Mouse (Mus musculus) embryonic facial prominence, embryonic 15.5 days (tissue): ENCODE measurements around the gene Clk3. TPM values are rescaled to one million over a fixed set of nuclear protein-coding genes. Genes with fewer than 3 reads are reported as not detected.
A peak's percentile ranks its signal among the peaks of the same experiment; 100 is the strongest.

Source experiments
- ATAC-seq: fragments of 200-750 bp; cut with Nextera tagmentation; 2 replicates; pipeline ENCODE4 v1.8.0; 2017; ENCODE audit warnings: low read depth, moderate TSS enrichment; ENCODE audit not compliant: insufficient number of reproducible peaks, low FRiP score, low TSS enrichment
- H3K27ac ChIP-seq: fragments of 300-500 bp; sonication (generic); replicated peaks from 2 replicates; pipeline ENCODE4 v1.5.1; 2015; ENCODE audit warnings: mild to moderate bottlenecking, inconsistent platforms
- H3K27me3 ChIP-seq: fragments of 300-500 bp; sonication (generic); 2 replicates; pipeline ENCODE4 v1.6.1; 2015; ENCODE audit warnings: inconsistent platforms
- H3K36me3 ChIP-seq: fragments of 300-500 bp; sonication (generic); 2 replicates; pipeline ENCODE4 v1.6.1; 2015; ENCODE audit warnings: mild to moderate bottlenecking, inconsistent platforms
- H3K4me1 ChIP-seq: fragments of 300-500 bp; sonication (generic); 2 replicates; pipeline ENCODE4 v1.6.1; 2015; ENCODE audit warnings: inconsistent platforms
- H3K4me2 ChIP-seq: fragments of 300-500 bp; sonication (generic); replicated peaks from 2 replicates; pipeline ENCODE4 v1.6.1; 2015; ENCODE audit warnings: mild to moderate bottlenecking, inconsistent platforms
- H3K4me3 ChIP-seq: fragments of 300-500 bp; sonication (generic); replicated peaks from 2 replicates; pipeline ENCODE4 v1.5.1; 2015; ENCODE audit warnings: mild to moderate bottlenecking, inconsistent platforms
- H3K9ac ChIP-seq: fragments of 300-500 bp; sonication (generic); 2 replicates; pipeline ENCODE4 v1.6.1; 2015; ENCODE audit warnings: inconsistent platforms
- H3K9me3 ChIP-seq: fragments of 300-500 bp; sonication (generic); replicated peaks from 2 replicates; pipeline ENCODE4 v1.6.1; 2016; ENCODE audit warnings: inconsistent platforms
- WGBS: fragments of 180-500 bp; shearing (Covaris S2); methylation state at CpG from one replicate; pipeline ENCODE4 v1.1.7; 2015; 5-methylcytosine and 5-hydroxymethylcytosine counted together
- polyA plus RNA-seq: library from polyadenylated mRNA; unstranded; fragments of >200 nt; fragmentation: Nextera tagmentation; extraction: Ambion mirVana; gene quantifications from 2 replicates; pipeline ENCODE4 v1.2.1, GENCODE M21; 2015

The Clk3 gene
- polyA plus RNA-seq, 1 experiment from 2014 or later, result 80.2 TPM

- Histone ChIP-seq H3K4me1 (peaks cover 11% of the 10 kb centered on the region), H3K4me3 (no peak overlapping the region), H3K4me2 (no peak overlapping the region), H3K9ac (no peak overlapping the region), H3K27me3 (no peaks in the 10 kb centered on the region), H3K27ac (no peak overlapping the region), H3K36me3 (peaks cover 79% of the 10 kb centered on the region), H3K9me3 (no peaks in the 10 kb centered on the region)
- ATAC-seq, result no peak
- 90% methylated on average over 3 of the region's 3 CpGs for WGBS
Observed at GRCm38 (mm10) chr9:57757578-57757977, 8.1 kb downstream of the Clk3 start.

GRCm38 (mm10) chr9:57750901-57751300 is 14.8 kb downstream of the Clk3 start:
- Histone ChIP-seq H3K27ac (no peak overlapping the region), H3K9ac (no peak overlapping the region), H3K9me3 (no peaks in the 10 kb centered on the region), H3K4me2 (no peak overlapping the region), H3K4me1 (0 out of 2 replicates have a peak, but pooled peaks cover 3% of the 10 kb centered on the region), H3K4me3 (no peak overlapping the region), H3K36me3 (peaks cover 99% of the 10 kb centered on the region), H3K27me3 (no peaks in the 10 kb centered on the region)
- no peak for ATAC-seq
- WGBS, result 83% methylated on average over 7 of the region's 7 CpGs

DNA sequence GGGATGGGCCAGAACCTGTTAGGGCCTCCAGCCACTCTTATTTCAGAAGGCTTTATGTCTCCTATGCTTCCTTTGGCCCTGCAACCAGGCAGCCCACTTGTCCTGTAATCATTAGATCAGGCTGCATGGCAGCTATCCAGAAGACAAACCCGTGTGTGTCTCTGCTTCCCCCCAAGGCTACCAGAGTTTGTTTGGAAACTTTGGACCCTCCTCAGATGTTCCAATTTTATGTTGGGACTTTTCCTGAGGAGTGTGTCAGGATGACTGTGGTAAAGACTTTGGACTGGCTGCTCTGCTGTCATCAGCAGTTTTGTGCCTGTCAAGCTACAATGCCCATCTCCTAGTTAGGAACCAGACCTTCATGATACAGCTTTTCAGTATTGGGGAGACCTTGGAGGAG is 16.8 kb downstream of the Clk3 start:
- H3K36me3 ChIP-seq, result peaks cover 93% of the 10 kb centered on the region
- no peaks in the 10 kb centered on the region for H3K9me3 ChIP-seq
- no peaks in the 10 kb centered on the region for H3K27me3 ChIP-seq
- no peak overlapping the region for H3K4me2 ChIP-seq
- H3K4me1 ChIP-seq, result 0 out of 2 replicates have a peak, but pooled peaks cover 3% of the 10 kb centered on the region
- no peak for ATAC-seq
- no peak overlapping the region for H3K4me3 ChIP-seq
- 33% methylated on average over 1 of the region's 1 CpGs for WGBS
- 0 out of 2 replicates have a peak overlapping the region, but pooled peaks have one; percentile 22 for H3K27ac ChIP-seq
- H3K9ac ChIP-seq, result no peak overlapping the region

DNA sequence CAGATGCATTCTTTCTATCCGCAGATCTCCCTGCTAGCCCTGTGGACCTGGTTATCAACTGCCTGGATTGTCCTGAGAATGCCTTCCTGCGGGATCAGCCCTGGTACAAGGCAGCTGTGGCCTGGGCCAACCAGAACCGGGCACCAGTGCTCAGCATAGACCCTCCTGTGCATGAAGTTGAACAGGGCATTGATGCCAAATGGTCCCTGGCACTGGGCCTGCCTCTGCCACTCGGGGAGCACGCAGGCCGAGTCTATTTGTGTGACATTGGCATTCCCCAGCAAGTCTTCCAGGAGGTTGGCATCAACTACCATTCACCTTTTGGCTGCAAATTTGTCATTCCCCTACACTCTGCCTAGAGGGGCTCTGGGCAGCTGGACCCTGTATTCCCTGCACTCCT is 17.5 kb downstream of the Clk3 start:
- no peak overlapping the region for H3K4me3 ChIP-seq
- H3K9me3 ChIP-seq, result no peaks in the 10 kb centered on the region
- peaks cover 90% of the 10 kb centered on the region for H3K36me3 ChIP-seq
- H3K4me2 ChIP-seq, result no peak overlapping the region
- H3K27me3 ChIP-seq, result no peaks in the 10 kb centered on the region
- ATAC-seq, result 0 out of 2 replicates have a peak, but pooled peaks have one; percentile 13
- H3K9ac ChIP-seq, result no peak overlapping the region
- no peak overlapping the region for H3K27ac ChIP-seq
- 0 out of 2 replicates have a peak, but pooled peaks cover 3% of the 10 kb centered on the region for H3K4me1 ChIP-seq
- WGBS, result 82% methylated on average over 6 of the region's 6 CpGs

GRCm38 (mm10) chr9:57747067-57747466 is 18.6 kb downstream of the Clk3 start:
- Histone ChIP-seq H3K4me3 (no peak overlapping the region), H3K9ac (no peak overlapping the region), H3K36me3 (peaks cover 79% of the 10 kb centered on the region), H3K4me1 (0 out of 2 replicates have a peak, but pooled peaks cover 3% of the 10 kb centered on the region), H3K4me2 (no peak overlapping the region), H3K9me3 (no peaks in the 10 kb centered on the region), H3K27ac (no peak overlapping the region), H3K27me3 (no peaks in the 10 kb centered on the region)
- WGBS, result 68% methylated on average over 1 of the region's 1 CpGs
- no peak for ATAC-seq

DNA sequence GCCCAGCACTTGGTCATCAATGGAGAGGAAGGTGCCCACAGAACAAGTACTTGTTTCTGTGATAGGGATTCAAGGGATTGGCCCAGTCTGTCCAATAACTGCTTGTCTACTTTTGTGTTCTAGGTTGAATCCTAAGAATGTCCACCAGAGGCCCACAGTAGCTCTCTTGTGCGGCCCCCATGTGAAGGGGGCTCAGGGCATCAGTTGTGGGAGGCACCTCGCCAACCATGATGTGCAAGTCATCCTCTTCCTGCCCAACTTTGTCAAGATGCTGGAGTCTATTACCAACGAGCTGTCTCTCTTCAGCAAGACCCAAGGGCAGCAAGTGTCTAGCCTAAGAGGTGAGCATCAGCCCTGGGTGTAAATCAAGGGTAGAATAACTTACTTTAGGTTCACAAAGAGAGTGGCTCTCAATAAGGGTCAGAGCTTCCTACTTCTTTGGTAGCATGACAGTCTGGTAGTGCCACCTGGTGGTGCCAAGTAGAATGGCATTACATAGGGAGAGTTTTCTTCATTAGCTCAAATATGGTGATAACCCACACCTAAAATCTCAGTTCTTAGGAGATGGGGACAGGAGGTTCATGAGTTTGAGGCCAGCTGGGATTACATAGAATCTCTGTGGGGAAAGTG is 21.1 kb downstream of the Clk3 start:
- H3K36me3 ChIP-seq, result peaks cover 75% of the 10 kb centered on the region
- no peak overlapping the region for H3K4me2 ChIP-seq
- no peak overlapping the region for H3K27ac ChIP-seq
- no peaks in the 10 kb centered on the region for H3K9me3 ChIP-seq
- H3K27me3 ChIP-seq, result no peaks in the 10 kb centered on the region
- H3K9ac ChIP-seq, result no peak overlapping the region
- H3K4me3 ChIP-seq, result no peak overlapping the region
- H3K4me1 ChIP-seq, result 0 out of 2 replicates have a peak, but pooled peaks cover 3% of the 10 kb centered on the region
- no peak for ATAC-seq
- WGBS, result 66% methylated on average over 3 of the region's 3 CpGs

GRCm38 (mm10) chr9:57739863-57740262 is 25.8 kb downstream of the Clk3 start:
- WGBS, result 94% methylated on average over 5 of the region's 5 CpGs
- no peaks in the 10 kb centered on the region for H3K4me1 ChIP-seq
- no peak overlapping the region for H3K27ac ChIP-seq
- H3K36me3 ChIP-seq, result peaks cover 30% of the 10 kb centered on the region; the same call in 1 of the 2 replicates
- no peak for ATAC-seq
- no peak overlapping the region for H3K4me3 ChIP-seq
- no peaks in the 10 kb centered on the region for H3K9me3 ChIP-seq
- no peak overlapping the region for H3K9ac ChIP-seq
- no peak overlapping the region for H3K4me2 ChIP-seq
- no peaks in the 10 kb centered on the region for H3K27me3 ChIP-seq

DNA sequence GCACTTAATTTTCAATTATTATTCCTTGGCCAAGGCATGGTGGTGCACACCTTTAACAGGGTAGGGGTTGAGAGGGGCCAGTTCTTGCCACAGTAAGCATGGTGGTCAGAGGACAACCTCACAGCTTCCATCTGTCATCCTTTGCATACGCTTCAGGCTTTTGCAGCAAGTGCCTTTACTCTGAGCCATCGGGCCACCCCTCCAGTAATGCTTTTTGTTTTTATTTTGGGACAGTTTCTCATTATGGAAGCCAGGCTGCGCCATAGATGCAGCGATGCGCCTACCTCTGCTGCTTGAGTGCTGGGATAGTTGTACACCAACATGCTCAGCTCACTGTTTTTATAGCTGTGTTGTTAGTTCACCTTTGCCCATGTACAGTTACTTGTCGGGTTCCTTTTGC is 32.1 kb downstream of the Clk3 start:
- Histone ChIP-seq H3K9ac (no peak overlapping the region), H3K27ac (no peak overlapping the region), H3K27me3 (no peaks in the 10 kb centered on the region), H3K4me2 (no peak overlapping the region), H3K36me3 (peaks cover 28% of the 10 kb centered on the region), H3K4me3 (no peak overlapping the region), H3K9me3 (no peaks in the 10 kb centered on the region), H3K4me1 (no peaks in the 10 kb centered on the region)
- no peak for ATAC-seq
- WGBS, result 94% methylated on average over 6 of the region's 6 CpGs

DNA sequence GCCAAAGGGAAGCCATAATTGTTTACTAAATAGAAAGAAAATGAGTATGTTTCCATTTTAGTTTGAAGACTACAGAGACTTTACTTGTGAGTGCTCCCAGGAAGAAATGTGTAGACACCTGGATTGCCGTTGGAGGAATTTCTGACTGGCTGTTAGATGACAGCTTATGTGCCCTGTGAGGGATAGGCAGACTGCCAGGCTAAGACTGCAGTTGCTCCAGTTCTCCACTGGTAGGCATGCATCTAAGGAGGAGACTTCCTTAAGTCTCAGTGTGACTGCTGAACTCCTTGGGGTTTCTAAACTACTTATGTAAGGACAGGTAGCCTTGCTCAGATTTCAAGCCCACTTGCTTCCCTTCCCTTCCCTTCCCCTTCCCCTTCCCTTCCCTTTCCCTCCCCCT is 37.3 kb downstream of the Clk3 start:
- H3K27me3 ChIP-seq, result no peaks in the 10 kb centered on the region
- WGBS, result 97% methylated on average over 1 of the region's 1 CpGs
- H3K4me2 ChIP-seq, result no peak overlapping the region
- H3K4me3 ChIP-seq, result no peak overlapping the region
- peaks cover 44% of the 10 kb centered on the region for H3K36me3 ChIP-seq
- no peak overlapping the region for H3K9ac ChIP-seq
- H3K27ac ChIP-seq, result no peak overlapping the region
- no peaks in the 10 kb centered on the region for H3K4me1 ChIP-seq
- H3K9me3 ChIP-seq, result no peaks in the 10 kb centered on the region
- no peak for ATAC-seq

GRCm38 (mm10) chr9:57724701-57725100 is 41.0 kb downstream of the Clk3 start:
- no peak overlapping the region for H3K4me2 ChIP-seq
- H3K4me3 ChIP-seq, result no peak overlapping the region
- H3K27me3 ChIP-seq, result no peaks in the 10 kb centered on the region
- ATAC-seq, result no peak
- H3K9ac ChIP-seq, result no peak overlapping the region
- no peaks in the 10 kb centered on the region for H3K9me3 ChIP-seq
- H3K27ac ChIP-seq, result no peak overlapping the region
- H3K36me3 ChIP-seq, result peaks cover 50% of the 10 kb centered on the region
- no peaks in the 10 kb centered on the region for H3K4me1 ChIP-seq
- WGBS, result 99% methylated on average over 3 of the region's 3 CpGs

DNA sequence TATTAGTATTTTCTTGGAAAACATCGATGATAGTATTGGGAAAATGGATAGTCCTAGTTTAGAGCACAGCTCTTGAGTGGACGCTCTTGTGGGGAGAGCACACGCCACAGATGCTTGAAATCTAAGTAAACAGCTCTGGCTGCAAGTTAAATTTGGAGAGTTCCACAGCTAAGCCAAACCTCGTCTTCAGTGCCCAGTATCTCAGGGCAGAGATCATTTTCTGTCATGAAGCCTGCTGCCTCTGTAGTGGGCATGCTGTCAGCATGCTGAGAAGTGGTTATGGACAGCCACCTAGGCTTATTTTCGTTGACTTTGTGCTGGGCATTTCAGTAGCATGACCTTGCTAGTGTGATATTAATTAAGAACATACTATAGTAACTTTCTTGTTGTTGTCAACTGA is 41.9 kb downstream of the Clk3 start:
- no peak overlapping the region for H3K9ac ChIP-seq
- peaks cover 46% of the 10 kb centered on the region for H3K36me3 ChIP-seq
- H3K4me2 ChIP-seq, result no peak overlapping the region
- no peak overlapping the region for H3K27ac ChIP-seq
- H3K4me3 ChIP-seq, result no peak overlapping the region
- no peaks in the 10 kb centered on the region for H3K4me1 ChIP-seq
- WGBS, result 79% methylated on average over 5 of the region's 5 CpGs
- H3K27me3 ChIP-seq, result no peaks in the 10 kb centered on the region
- ATAC-seq, result no peak
- no peaks in the 10 kb centered on the region for H3K9me3 ChIP-seq

- Histone ChIP-seq H3K9me3 (no peaks in the 10 kb centered on the region), H3K4me1 (no peaks in the 10 kb centered on the region), H3K27me3 (no peaks in the 10 kb centered on the region), H3K4me2 (no peak overlapping the region), H3K9ac (no peak overlapping the region), H3K27ac (no peak overlapping the region), H3K36me3 (peaks cover 48% of the 10 kb centered on the region), H3K4me3 (no peak overlapping the region)
- 68% methylated on average over 5 of the region's 5 CpGs for WGBS
- no peak for ATAC-seq
Observed at GRCm38 (mm10) chr9:57723315-57723715, 42.3 kb downstream of the Clk3 start.
